Mouse (Mus musculus): ENCODE results near the gene Tspan33. TPM values are rescaled to one million over a fixed set of nuclear protein-coding genes. Genes with fewer than 3 reads are reported as not detected.
A peak's percentile ranks its signal among the peaks of the same experiment; 100 is the strongest.

The Tspan33 gene
- polyA plus RNA-seq, 1 experiment from 2014 or later: 12.1 TPM

DNA sequence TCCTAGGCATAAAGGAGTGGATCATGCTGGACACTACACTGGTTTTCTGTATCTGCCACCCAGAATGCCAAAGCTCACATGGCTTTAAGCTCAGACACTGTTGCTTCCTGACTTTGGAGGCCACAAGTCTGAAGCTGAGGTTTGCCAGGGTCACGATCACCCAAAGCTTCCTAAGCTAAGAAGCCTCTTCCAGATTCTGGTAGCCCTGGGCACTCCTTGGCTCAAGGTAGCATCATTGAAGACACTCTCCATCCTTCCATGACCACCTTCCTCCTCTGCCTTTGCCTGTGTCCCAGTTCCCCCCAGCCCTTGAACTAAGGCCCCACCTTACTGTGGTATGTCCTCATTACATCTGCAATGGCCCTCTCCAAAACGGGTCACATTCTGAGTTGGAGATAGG is 27.9 kb downstream of the Tspan33 start:
- peaks cover 12% of the 10 kb centered on the region; the same call in 1 of the 2 replicates for H3K27me3 ChIP-seq (ENCODE audit: control insufficient read depth, insufficient read depth, low read length)
- no peak overlapping the region for H3K4me3 ChIP-seq (ENCODE audit: low read depth, low read length)
- H3K9ac ChIP-seq (ENCODE audit: low read depth, low read length): no peak overlapping the region
- no peak overlapping the region for H3K4me2 ChIP-seq
- H3K4me1 ChIP-seq (ENCODE audit: control insufficient read depth, insufficient read depth, low read length): peaks cover 8% of the 10 kb centered on the region; the same call in 1 of the 2 replicates
- no peak overlapping the region for H3K27ac ChIP-seq (ENCODE audit: low read depth, low read length)
- H3K9me3 ChIP-seq (replicated peaks; ENCODE audit: control insufficient read depth, low read length): no peaks in the 10 kb centered on the region
- 65% methylated on average over 2 of the region's 2 CpGs for WGBS (ENCODE audit: insufficient replicate concordance)
- no peaks in the 10 kb centered on the region for H3K36me3 ChIP-seq (ENCODE audit: control insufficient read depth, insufficient read depth, low read length)
- no peak for ATAC-seq (replicated peaks; ENCODE audit: insufficient number of reproducible peaks, low FRiP score, low TSS enrichment)

DNA sequence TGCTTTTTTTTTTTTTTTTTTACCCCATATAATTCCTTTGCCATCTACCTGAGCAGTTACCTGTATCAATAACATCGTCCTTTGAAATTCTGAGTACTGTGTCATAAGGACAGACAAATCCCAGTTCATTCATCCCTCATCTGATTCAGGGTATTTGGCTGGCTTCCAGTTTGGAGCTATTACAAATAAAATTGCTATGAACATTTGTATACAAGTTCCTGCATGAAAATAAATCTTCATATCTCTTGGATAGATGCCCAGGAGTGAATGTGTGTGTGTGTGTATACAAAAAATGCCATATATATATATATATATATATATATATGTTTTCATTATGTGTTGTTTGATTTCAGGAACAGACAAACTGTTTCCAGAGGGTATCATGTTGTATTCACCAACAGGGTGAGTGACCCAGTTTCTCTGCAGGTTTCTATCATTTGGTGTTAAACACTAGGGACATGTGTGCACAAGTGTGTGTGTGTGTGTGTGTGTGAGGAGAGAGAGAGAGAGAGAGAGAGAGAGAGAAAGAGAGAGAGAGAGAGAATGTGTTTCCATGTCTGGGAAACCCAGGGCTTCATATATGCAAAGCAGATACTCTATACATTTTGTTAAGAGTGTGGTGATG is 32.7 kb downstream of the Tspan33 start:
- Histone ChIP-seq H3K27ac (ENCODE audit: low read depth, low read length) (no peak overlapping the region), H3K9ac (ENCODE audit: low read depth, low read length) (no peak overlapping the region), H3K27me3 (ENCODE audit: control insufficient read depth, insufficient read depth, low read length) (0 out of 2 replicates have a peak, but pooled peaks cover 3% of the 10 kb centered on the region), H3K4me2 (no peak overlapping the region), H3K36me3 (ENCODE audit: control insufficient read depth, insufficient read depth, low read length) (no peaks in the 10 kb centered on the region), H3K4me3 (ENCODE audit: low read depth, low read length) (no peak overlapping the region), H3K9me3 (replicated peaks; ENCODE audit: control insufficient read depth, low read length) (no peaks in the 10 kb centered on the region), H3K4me1 (ENCODE audit: control insufficient read depth, insufficient read depth, low read length) (no peaks in the 10 kb centered on the region)
- ATAC-seq (replicated peaks; ENCODE audit: insufficient number of reproducible peaks, low FRiP score, low TSS enrichment): no peak
- WGBS (ENCODE audit: insufficient replicate concordance): 79% methylated on average over 1 of the region's 1 CpGs

DNA sequence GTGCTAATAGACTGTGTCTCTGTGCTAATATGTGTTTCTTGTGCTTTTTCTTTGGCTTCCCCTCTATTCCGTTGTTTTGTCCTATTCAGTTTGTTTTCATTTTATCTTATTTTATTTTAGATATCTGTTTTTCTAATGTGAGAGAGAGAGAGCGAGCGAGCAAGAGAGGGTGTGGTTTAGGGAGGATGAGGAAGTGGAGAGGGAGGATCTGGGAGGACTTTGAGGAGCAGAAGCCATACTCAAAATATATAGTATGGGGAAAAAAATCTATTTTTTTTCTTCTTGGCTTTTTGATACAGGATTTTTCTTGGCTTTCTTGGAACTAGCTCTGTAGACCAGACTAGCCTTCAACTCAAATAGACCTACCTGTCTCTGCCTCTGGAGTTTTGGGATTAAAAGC is 34.0 kb downstream of the Tspan33 start:
- Histone ChIP-seq H3K27ac (ENCODE audit: low read depth, low read length) (no peak overlapping the region), H3K4me3 (ENCODE audit: low read depth, low read length) (no peak overlapping the region), H3K9me3 (replicated peaks; ENCODE audit: control insufficient read depth, low read length) (no peaks in the 10 kb centered on the region), H3K4me2 (no peak overlapping the region), H3K36me3 (ENCODE audit: control insufficient read depth, insufficient read depth, low read length) (no peaks in the 10 kb centered on the region), H3K4me1 (ENCODE audit: control insufficient read depth, insufficient read depth, low read length) (no peaks in the 10 kb centered on the region), H3K9ac (ENCODE audit: low read depth, low read length) (no peak overlapping the region), H3K27me3 (ENCODE audit: control insufficient read depth, insufficient read depth, low read length) (0 out of 2 replicates have a peak, but pooled peaks cover 3% of the 10 kb centered on the region)
- WGBS (ENCODE audit: insufficient replicate concordance): 68% methylated on average over 3 of the region's 3 CpGs
- ATAC-seq (replicated peaks; ENCODE audit: insufficient number of reproducible peaks, low FRiP score, low TSS enrichment): no peak

DNA sequence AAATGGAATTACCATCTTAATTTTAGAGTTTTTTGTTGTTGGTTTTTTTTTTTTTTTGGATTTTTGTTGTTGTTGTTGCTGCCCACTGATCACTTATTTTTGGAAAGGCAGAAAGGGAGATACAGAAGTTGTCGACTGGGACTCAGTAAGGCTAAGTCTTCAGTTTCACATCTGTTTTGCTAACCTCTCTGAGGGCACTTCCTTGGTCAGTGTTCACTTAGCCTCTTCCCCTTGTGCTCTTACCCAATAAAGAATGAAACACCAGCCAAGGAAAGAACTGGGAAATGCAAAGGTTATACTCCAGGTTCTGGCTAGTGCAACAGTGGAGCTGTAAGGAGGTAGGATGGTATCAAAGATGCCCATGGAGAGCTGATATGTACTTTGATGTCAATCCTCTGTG is 35.5 kb downstream of the Tspan33 start:
- 64% methylated on average over 1 of the region's 1 CpGs for WGBS (ENCODE audit: insufficient replicate concordance)
- ATAC-seq (replicated peaks; ENCODE audit: insufficient number of reproducible peaks, low FRiP score, low TSS enrichment): no peak
- H3K4me1 ChIP-seq (ENCODE audit: control insufficient read depth, insufficient read depth, low read length): no peaks in the 10 kb centered on the region

DNA sequence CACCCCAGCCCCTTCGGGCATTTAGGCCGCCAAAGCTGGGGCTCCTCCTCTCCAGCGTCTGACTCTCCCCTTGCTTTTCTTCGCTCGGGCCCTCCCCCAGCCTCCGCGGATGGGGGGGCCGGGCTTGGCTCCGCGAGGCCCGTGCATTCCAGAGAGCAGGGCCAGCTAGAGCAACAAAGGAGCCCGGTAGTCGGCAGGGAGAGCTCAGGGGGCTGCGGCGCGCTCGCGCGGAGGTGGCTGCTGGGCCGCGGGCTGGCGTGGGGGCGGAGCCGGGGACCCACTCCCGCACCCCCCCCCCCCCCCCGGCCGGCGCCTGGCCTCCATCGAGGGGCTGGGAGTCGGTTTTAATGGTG is 41.3 kb downstream of the Tspan33 start, which contains the start of gene Smo:
Gene Smo (plus strand): TSS at position 168 of the 353 bp plus-strand sequence.
- no peaks in the 10 kb centered on the region for H3K36me3 ChIP-seq (ENCODE audit: control insufficient read depth, insufficient read depth, low read length)
- H3K27me3 ChIP-seq (ENCODE audit: control insufficient read depth, insufficient read depth, low read length): no peaks in the 10 kb centered on the region
- peak; percentile 93 for ATAC-seq (replicated peaks; ENCODE audit: insufficient number of reproducible peaks, low FRiP score, low TSS enrichment)
- H3K9ac ChIP-seq (ENCODE audit: low read depth, low read length): peak within 1 kb of the TSS; percentile 96
- 0 out of 2 replicates have a peak, but pooled peaks cover 3% of the 10 kb centered on the region for H3K4me1 ChIP-seq (ENCODE audit: control insufficient read depth, insufficient read depth, low read length)
- peak within 1 kb of the TSS; percentile 98 for H3K27ac ChIP-seq (ENCODE audit: low read depth, low read length)
- 0% methylated on average over 18 of the region's 30 CpGs for WGBS (ENCODE audit: insufficient replicate concordance)
- H3K4me2 ChIP-seq: peak within 1 kb of the TSS; percentile 84
- H3K4me3 ChIP-seq (ENCODE audit: low read depth, low read length): peak within 1 kb of the TSS; percentile 92
- H3K9me3 ChIP-seq (replicated peaks; ENCODE audit: control insufficient read depth, low read length): no peaks in the 10 kb centered on the region

More for the DNA sequence above, 35.5 kb downstream of the Tspan33 start:
- Histone ChIP-seq H3K36me3 (ENCODE audit: control insufficient read depth, insufficient read depth, low read length) (no peaks in the 10 kb centered on the region), H3K27me3 (ENCODE audit: control insufficient read depth, insufficient read depth, low read length) (0 out of 2 replicates have a peak, but pooled peaks cover 3% of the 10 kb centered on the region), H3K9ac (ENCODE audit: low read depth, low read length) (no peak overlapping the region), H3K4me2 (no peak overlapping the region), H3K9me3 (replicated peaks; ENCODE audit: control insufficient read depth, low read length) (no peaks in the 10 kb centered on the region), H3K4me3 (ENCODE audit: low read depth, low read length) (no peak overlapping the region), H3K27ac (ENCODE audit: low read depth, low read length) (no peak overlapping the region)

DNA sequence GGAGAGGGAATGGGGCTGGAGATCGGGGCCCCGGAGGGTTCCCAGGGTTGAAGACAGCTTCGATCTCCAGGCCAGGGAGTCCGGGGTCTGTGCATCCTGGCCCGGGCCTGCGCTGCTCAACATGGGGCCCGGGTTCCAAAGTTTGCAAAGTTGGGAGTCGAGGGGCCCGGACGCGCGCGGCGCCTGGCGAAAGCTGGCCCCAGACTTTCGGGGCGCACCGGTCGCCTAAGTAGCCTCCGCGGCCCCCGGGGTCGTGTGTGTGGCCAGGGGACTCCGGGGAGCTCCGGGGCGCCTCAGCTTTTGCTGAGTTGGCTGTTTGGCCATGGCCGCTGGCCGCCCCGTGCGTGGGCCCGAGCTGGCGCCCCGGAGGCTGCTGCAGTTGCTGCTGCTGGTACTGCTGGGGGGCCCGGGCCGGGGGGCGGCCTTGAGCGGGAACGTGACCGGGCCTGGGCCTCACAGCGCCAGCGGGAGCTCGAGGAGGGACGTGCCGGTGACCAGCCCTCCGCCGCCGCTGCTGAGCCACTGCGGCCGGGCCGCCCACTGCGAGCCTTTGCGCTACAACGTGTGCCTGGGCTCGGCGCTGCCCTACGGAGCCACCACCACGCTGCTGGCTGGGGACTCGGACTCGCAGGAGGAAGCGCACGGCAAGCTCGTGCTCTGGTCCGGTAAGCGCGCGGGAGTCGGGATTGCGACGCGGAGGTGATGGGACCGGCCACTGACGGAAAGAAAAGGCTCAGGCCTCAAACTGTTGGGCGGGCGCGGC is 41.8 kb downstream of the Tspan33 start:
- peak; percentile 60 for ATAC-seq (replicated peaks; ENCODE audit: insufficient number of reproducible peaks, low FRiP score, low TSS enrichment)
- under 1% methylated on average over 75 of the region's 75 CpGs for WGBS (ENCODE audit: insufficient replicate concordance)
- H3K27ac ChIP-seq (ENCODE audit: low read depth, low read length): peak overlapping the region; percentile 98

DNA sequence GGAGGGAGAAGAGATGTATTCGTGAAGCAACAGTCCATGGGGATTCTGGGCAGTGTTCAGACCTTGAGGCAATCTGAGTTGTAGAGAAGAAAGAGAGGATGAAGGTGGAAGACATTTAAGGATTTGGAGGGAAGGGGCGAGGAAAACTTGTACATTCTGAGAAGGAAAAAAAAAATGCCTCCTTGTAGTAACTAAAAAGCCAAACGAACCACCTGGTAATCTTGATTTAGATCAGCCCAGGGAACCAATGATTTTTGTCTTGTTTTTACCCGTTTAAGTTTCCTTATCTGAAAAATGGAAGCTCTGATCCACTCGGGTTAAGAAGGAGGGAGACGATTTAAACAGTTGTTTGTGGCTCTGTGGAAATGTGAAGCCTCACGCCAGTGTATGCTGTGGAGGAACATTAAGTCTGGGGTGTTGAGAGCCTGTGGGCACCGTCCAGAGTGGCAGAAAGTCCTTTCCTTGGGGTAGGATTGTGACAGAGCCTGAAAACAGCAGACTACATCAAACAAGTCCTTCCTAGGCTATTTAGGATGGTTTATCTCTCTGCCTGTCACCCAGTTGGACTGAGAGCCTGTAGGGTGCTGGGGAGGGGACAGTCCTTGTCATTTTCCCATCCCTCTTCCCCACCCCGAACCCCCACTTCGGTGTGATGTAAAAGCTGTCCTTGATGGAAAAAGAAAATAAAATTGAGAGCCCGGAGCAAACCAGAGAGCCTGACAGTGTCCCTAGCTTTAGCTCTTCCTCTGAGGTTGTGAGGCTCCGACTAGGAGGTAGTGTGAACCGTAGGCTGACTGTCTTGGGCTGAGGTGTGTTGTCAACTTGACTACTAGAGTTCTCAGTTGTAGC is 42.8 kb downstream of the Tspan33 start:
- ATAC-seq (replicated peaks; ENCODE audit: insufficient number of reproducible peaks, low FRiP score, low TSS enrichment): no peak
- WGBS (ENCODE audit: insufficient replicate concordance): 12% methylated on average over 13 of the region's 13 CpGs
- H3K9ac ChIP-seq (ENCODE audit: low read depth, low read length): peak overlapping the region; percentile 96

More for the DNA sequence above, 41.8 kb downstream of the Tspan33 start:
- H3K4me3 ChIP-seq (ENCODE audit: low read depth, low read length): peak overlapping the region; percentile 92
- peak overlapping the region; percentile 84 for H3K4me2 ChIP-seq
- H3K9me3 ChIP-seq (replicated peaks; ENCODE audit: control insufficient read depth, low read length): no peaks in the 10 kb centered on the region
- 0 out of 2 replicates have a peak, but pooled peaks cover 3% of the 10 kb centered on the region for H3K4me1 ChIP-seq (ENCODE audit: control insufficient read depth, insufficient read depth, low read length)
- H3K9ac ChIP-seq (ENCODE audit: low read depth, low read length): peak overlapping the region; percentile 96
- H3K27me3 ChIP-seq (ENCODE audit: control insufficient read depth, insufficient read depth, low read length): no peaks in the 10 kb centered on the region
- no peaks in the 10 kb centered on the region for H3K36me3 ChIP-seq (ENCODE audit: control insufficient read depth, insufficient read depth, low read length)

DNA sequence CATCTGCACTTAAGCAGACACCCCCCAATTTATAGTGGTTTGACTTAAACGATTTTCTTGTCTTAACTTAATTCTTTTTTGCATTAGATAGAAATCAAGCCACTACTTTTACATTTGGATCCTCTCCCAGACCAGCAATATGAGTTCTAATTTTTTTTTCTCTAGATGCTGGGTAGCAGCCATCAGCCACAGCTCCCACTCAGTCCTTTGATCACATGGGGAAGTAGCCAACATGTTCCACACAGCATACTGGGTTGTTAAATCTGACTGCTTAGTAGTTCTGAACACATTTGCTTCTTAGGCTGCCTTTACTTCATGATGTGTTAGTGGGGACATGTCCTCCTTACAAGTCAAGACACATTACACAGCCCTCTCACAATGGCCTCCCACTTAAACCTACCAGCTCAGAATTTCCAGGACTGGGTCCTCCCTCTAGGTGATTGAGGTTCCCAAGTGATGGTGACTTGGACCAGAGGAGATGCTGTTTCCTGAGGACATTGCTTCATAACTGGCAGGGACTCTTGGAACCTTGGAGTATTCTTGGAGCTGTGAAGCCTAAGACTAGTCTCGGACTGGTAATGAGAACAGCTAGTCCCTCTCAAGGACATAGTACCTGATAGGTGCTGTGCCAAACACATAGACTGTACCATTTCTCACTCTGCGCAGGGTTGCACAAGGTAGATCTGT is 57.6 kb downstream of the Tspan33 start:
- Histone ChIP-seq H3K27ac (ENCODE audit: low read depth, low read length) (no peak overlapping the region), H3K4me2 (no peak overlapping the region), H3K9me3 (replicated peaks; ENCODE audit: control insufficient read depth, low read length) (peaks cover 9% of the 10 kb centered on the region), H3K9ac (ENCODE audit: low read depth, low read length) (no peak overlapping the region), H3K36me3 (ENCODE audit: control insufficient read depth, insufficient read depth, low read length) (peaks cover 11% of the 10 kb centered on the region; the same call in 1 of the 2 replicates), H3K27me3 (ENCODE audit: control insufficient read depth, insufficient read depth, low read length) (no peaks in the 10 kb centered on the region), H3K4me1 (ENCODE audit: control insufficient read depth, insufficient read depth, low read length) (no peaks in the 10 kb centered on the region), H3K4me3 (ENCODE audit: low read depth, low read length) (no peak overlapping the region)
- ATAC-seq (replicated peaks; ENCODE audit: insufficient number of reproducible peaks, low FRiP score, low TSS enrichment): no peak
- 88% methylated on average over 3 of the region's 3 CpGs for WGBS (ENCODE audit: insufficient replicate concordance)

More for the DNA sequence above, 42.8 kb downstream of the Tspan33 start:
- H3K4me3 ChIP-seq (ENCODE audit: low read depth, low read length): peak overlapping the region; percentile 92
- H3K27ac ChIP-seq (ENCODE audit: low read depth, low read length): peak overlapping the region; percentile 98; the same call in 1 of the 2 replicates
- peak overlapping the region; percentile 84 for H3K4me2 ChIP-seq
- no peaks in the 10 kb centered on the region for H3K9me3 ChIP-seq (replicated peaks; ENCODE audit: control insufficient read depth, low read length)
- no peaks in the 10 kb centered on the region for H3K27me3 ChIP-seq (ENCODE audit: control insufficient read depth, insufficient read depth, low read length)
- 0 out of 2 replicates have a peak, but pooled peaks cover 3% of the 10 kb centered on the region for H3K4me1 ChIP-seq (ENCODE audit: control insufficient read depth, insufficient read depth, low read length)
- no peaks in the 10 kb centered on the region for H3K36me3 ChIP-seq (ENCODE audit: control insufficient read depth, insufficient read depth, low read length)

Data from heart, embryonic 11.5 days (tissue).